Mouse (Mus musculus): ENCODE measurements around the gene Klk10. TPM values are rescaled to one million over a fixed set of nuclear protein-coding genes. Genes with fewer than 3 reads are reported as not detected.

Klk10 gene
- polyA plus RNA-seq, 1 experiment from 2014 or later = 38.4 TPM

GRCm38 (mm10) chr7:43797333-43797769 is 16.5 kb downstream of the Klk10 start, which contains the start of gene Klk8:
Gene Klk8 (plus strand): TSS chr7:43797577.
- H3K9me3 ChIP-seq = no peaks in the 10 kb centered on the region
- 0% methylated on average over 28 of the region's 28 CpGs for WGBS
- H3K4me1 ChIP-seq = peaks cover 21% of the 10 kb centered on the region
- H3K9ac ChIP-seq = 0 out of 2 replicates have a peak within 1 kb of the TSS, but pooled peaks have one; percentile 20
- H3K27ac ChIP-seq = no peak within 1 kb of the TSS
- peaks cover 17% of the 10 kb centered on the region for H3K27me3 ChIP-seq
- peak within 1 kb of the TSS; percentile 81 for H3K4me2 ChIP-seq
- no peaks in the 10 kb centered on the region for H3K36me3 ChIP-seq
- peak within 1 kb of the TSS; percentile 52 for H3K4me3 ChIP-seq
- ATAC-seq (ENCODE audit: insufficient number of reproducible peaks, low FRiP score, low TSS enrichment, low read depth) = no peak

- no peak for ATAC-seq (ENCODE audit: insufficient number of reproducible peaks, low FRiP score, low TSS enrichment, low read depth)
- Histone ChIP-seq H3K36me3 (no peaks in the 10 kb centered on the region), H3K9me3 (no peaks in the 10 kb centered on the region), H3K27me3 (peaks cover 17% of the 10 kb centered on the region), H3K4me2 (peak overlapping the region; percentile 81), H3K9ac (0 out of 2 replicates have a peak overlapping the region, but pooled peaks have one; percentile 20), H3K4me3 (peak overlapping the region; percentile 52), H3K4me1 (peaks cover 21% of the 10 kb centered on the region), H3K27ac (no peak overlapping the region)
- WGBS = 39% methylated on average over 13 of the region's 13 CpGs
These were observed 17.1 kb downstream of the Klk10 start for GRCm38 (mm10) chr7:43797844-43798462.

GRCm38 (mm10) chr7:43799876-43800275 is 19.0 kb downstream of the Klk10 start:
- ATAC-seq (ENCODE audit: insufficient number of reproducible peaks, low FRiP score, low TSS enrichment, low read depth) = no peak
- Histone ChIP-seq H3K36me3 (no peaks in the 10 kb centered on the region), H3K4me2 (no peak overlapping the region), H3K9ac (no peak overlapping the region), H3K9me3 (no peaks in the 10 kb centered on the region), H3K4me1 (peaks cover 21% of the 10 kb centered on the region), H3K4me3 (no peak overlapping the region), H3K27ac (no peak overlapping the region), H3K27me3 (peaks cover 17% of the 10 kb centered on the region)
- 61% methylated on average over 7 of the region's 7 CpGs for WGBS

- H3K27ac ChIP-seq = no peak within 1 kb of the TSS
- no peaks in the 10 kb centered on the region for H3K36me3 ChIP-seq
- H3K27me3 ChIP-seq = no peaks in the 10 kb centered on the region; the same call in 1 of the 2 replicates
- no peak within 1 kb of the TSS for H3K4me3 ChIP-seq
- H3K4me1 ChIP-seq = no peaks in the 10 kb centered on the region
- H3K9me3 ChIP-seq = no peaks in the 10 kb centered on the region
- no peak for ATAC-seq (ENCODE audit: insufficient number of reproducible peaks, low FRiP score, low TSS enrichment, low read depth)
- WGBS = 31% methylated on average over 5 of the region's 5 CpGs
- no peak within 1 kb of the TSS for H3K4me2 ChIP-seq
- no peak within 1 kb of the TSS for H3K9ac ChIP-seq
These were observed 30.2 kb downstream of the Klk10 start, which contains the start of gene Klk7 for GRCm38 (mm10) chr7:43810994-43811393. Gene Klk7 (plus strand): TSS chr7:43811294.

- no peak for ATAC-seq (ENCODE audit: insufficient number of reproducible peaks, low FRiP score, low TSS enrichment, low read depth)
- no peak overlapping the region for H3K27ac ChIP-seq
- no peaks in the 10 kb centered on the region; the same call in 1 of the 2 replicates for H3K27me3 ChIP-seq
- H3K4me1 ChIP-seq = no peaks in the 10 kb centered on the region
- no peaks in the 10 kb centered on the region for H3K9me3 ChIP-seq
- H3K9ac ChIP-seq = no peak overlapping the region
- no peak overlapping the region for H3K4me3 ChIP-seq
- H3K4me2 ChIP-seq = no peak overlapping the region
- WGBS = 85% methylated on average over 7 of the region's 7 CpGs
- H3K36me3 ChIP-seq = no peaks in the 10 kb centered on the region
These were observed 34.4 kb downstream of the Klk10 start for GRCm38 (mm10) chr7:43815211-43815610.

- H3K9me3 ChIP-seq = no peaks in the 10 kb centered on the region
- no peak overlapping the region for H3K4me2 ChIP-seq
- no peak for ATAC-seq (ENCODE audit: insufficient number of reproducible peaks, low FRiP score, low TSS enrichment, low read depth)
- no peaks in the 10 kb centered on the region for H3K4me1 ChIP-seq
- H3K9ac ChIP-seq = no peak overlapping the region
- no peak overlapping the region for H3K4me3 ChIP-seq
- H3K27ac ChIP-seq = no peak overlapping the region
- H3K27me3 ChIP-seq = no peaks in the 10 kb centered on the region
- H3K36me3 ChIP-seq = no peaks in the 10 kb centered on the region
These were observed 35.9 kb downstream of the Klk10 start for GRCm38 (mm10) chr7:43816746-43817145.

GRCm38 (mm10) chr7:43821581-43821980 is 40.7 kb downstream of the Klk10 start:
- WGBS = 81% methylated on average over 7 of the region's 7 CpGs
- ATAC-seq (ENCODE audit: insufficient number of reproducible peaks, low FRiP score, low TSS enrichment, low read depth) = no peak
- no peaks in the 10 kb centered on the region for H3K36me3 ChIP-seq
- H3K27me3 ChIP-seq = no peaks in the 10 kb centered on the region
- H3K9ac ChIP-seq = no peak overlapping the region
- H3K4me1 ChIP-seq = no peaks in the 10 kb centered on the region
- H3K4me3 ChIP-seq = no peak overlapping the region
- no peak overlapping the region for H3K27ac ChIP-seq
- no peaks in the 10 kb centered on the region for H3K9me3 ChIP-seq
- H3K4me2 ChIP-seq = no peak overlapping the region

- Histone ChIP-seq H3K27me3 (no peaks in the 10 kb centered on the region), H3K4me3 (no peak within 1 kb of the TSS), H3K4me1 (no peaks in the 10 kb centered on the region), H3K9ac (no peak within 1 kb of the TSS), H3K4me2 (no peak within 1 kb of the TSS), H3K36me3 (no peaks in the 10 kb centered on the region), H3K9me3 (no peaks in the 10 kb centered on the region), H3K27ac (no peak within 1 kb of the TSS)
- no peak for ATAC-seq (ENCODE audit: insufficient number of reproducible peaks, low FRiP score, low TSS enrichment, low read depth)
- 86% methylated on average over 10 of the region's 10 CpGs for WGBS
These were observed 43.4 kb downstream of the Klk10 start, which contains the start of gene Klk6 for GRCm38 (mm10) chr7:43824199-43824598. Gene Klk6 (plus strand): TSS chr7:43824499.

GRCm38 (mm10) chr7:43826056-43826455 is 45.2 kb downstream of the Klk10 start:
- no peak overlapping the region for H3K9ac ChIP-seq
- no peaks in the 10 kb centered on the region for H3K4me1 ChIP-seq
- no peak overlapping the region for H3K27ac ChIP-seq
- no peak overlapping the region for H3K4me3 ChIP-seq
- no peak overlapping the region for H3K4me2 ChIP-seq
- no peaks in the 10 kb centered on the region for H3K27me3 ChIP-seq
- WGBS = 79% methylated on average over 5 of the region's 5 CpGs
- H3K9me3 ChIP-seq = no peaks in the 10 kb centered on the region
- H3K36me3 ChIP-seq = no peaks in the 10 kb centered on the region
- no peak for ATAC-seq (ENCODE audit: insufficient number of reproducible peaks, low FRiP score, low TSS enrichment, low read depth)

- no peak overlapping the region for H3K4me2 ChIP-seq
- no peaks in the 10 kb centered on the region for H3K36me3 ChIP-seq
- no peak for ATAC-seq (ENCODE audit: insufficient number of reproducible peaks, low FRiP score, low TSS enrichment, low read depth)
- H3K27me3 ChIP-seq = no peaks in the 10 kb centered on the region
- WGBS = 81% methylated on average over 4 of the region's 4 CpGs
- no peak overlapping the region for H3K4me3 ChIP-seq
- H3K27ac ChIP-seq = no peak overlapping the region
- H3K9ac ChIP-seq = no peak overlapping the region
- no peaks in the 10 kb centered on the region for H3K9me3 ChIP-seq
- no peaks in the 10 kb centered on the region for H3K4me1 ChIP-seq
These were observed 46.9 kb downstream of the Klk10 start for GRCm38 (mm10) chr7:43827706-43828105.

GRCm38 (mm10) chr7:43829006-43829405 is 48.2 kb downstream of the Klk10 start:
- no peaks in the 10 kb centered on the region for H3K4me1 ChIP-seq
- no peak overlapping the region for H3K4me2 ChIP-seq
- H3K27ac ChIP-seq = no peak overlapping the region
- H3K27me3 ChIP-seq = no peaks in the 10 kb centered on the region
- WGBS = 85% methylated on average over 8 of the region's 8 CpGs
- H3K9me3 ChIP-seq = no peaks in the 10 kb centered on the region
- H3K9ac ChIP-seq = no peak overlapping the region
- H3K36me3 ChIP-seq = no peaks in the 10 kb centered on the region
- H3K4me3 ChIP-seq = no peak overlapping the region
- no peak for ATAC-seq (ENCODE audit: insufficient number of reproducible peaks, low FRiP score, low TSS enrichment, low read depth)

Data from limb, embryonic 15.5 days (tissue).